Mouse (Mus musculus): ENCODE measurements at regions not wholly inside any gene's neighbourhood (a gene's known extent, or its start where the extent isn't known, plus 50 kb on each side); places are given as distances from the start of the nearest gene placed in this dataset.

GRCm38 (mm10) chr14:102686791-102687190 is 295.6 kb downstream of the Kctd12 start:
- no peak overlapping the region for H3K4me2 ChIP-seq
- H3K9ac ChIP-seq: no peak overlapping the region
- no peak overlapping the region for H3K27ac ChIP-seq
- H3K27me3 ChIP-seq (replicated peaks): no peaks in the 10 kb centered on the region
- H3K4me3 ChIP-seq (replicated peaks): no peak overlapping the region
- no peak for ATAC-seq (ENCODE audit: insufficient read depth, low FRiP score, low read depth)
- no peaks in the 10 kb centered on the region for H3K36me3 ChIP-seq
- no peaks in the 10 kb centered on the region for H3K4me1 ChIP-seq
- WGBS: 50% methylated on average over 1 of the region's 1 CpGs
- no peaks in the 10 kb centered on the region for H3K9me3 ChIP-seq

GRCm38 (mm10) chr14:102676582-102676981 is 305.9 kb downstream of the Kctd12 start:
- no peaks in the 10 kb centered on the region for H3K4me1 ChIP-seq
- H3K4me2 ChIP-seq: no peak overlapping the region
- no peak for ATAC-seq (ENCODE audit: insufficient read depth, low FRiP score, low read depth)
- H3K27me3 ChIP-seq (replicated peaks): no peaks in the 10 kb centered on the region
- H3K36me3 ChIP-seq: no peaks in the 10 kb centered on the region
- no peaks in the 10 kb centered on the region for H3K9me3 ChIP-seq
- H3K9ac ChIP-seq: no peak overlapping the region
- no peak overlapping the region for H3K27ac ChIP-seq
- 48% methylated on average over 5 of the region's 5 CpGs for WGBS
- H3K4me3 ChIP-seq (replicated peaks): no peak overlapping the region

GRCm38 (mm10) chr14:102674635-102675034 is 307.8 kb downstream of the Kctd12 start:
- no peak overlapping the region for H3K4me3 ChIP-seq (replicated peaks)
- no peaks in the 10 kb centered on the region for H3K4me1 ChIP-seq

GRCm38 (mm10) chr14:102673724-102674123 is 308.7 kb downstream of the Kctd12 start:
- H3K4me3 ChIP-seq (replicated peaks): no peak overlapping the region
- ATAC-seq (ENCODE audit: insufficient read depth, low FRiP score, low read depth): no peak
- WGBS: 91% methylated on average over 5 of the region's 5 CpGs

More at GRCm38 (mm10) chr14:102674635-102675034, 307.8 kb downstream of the Kctd12 start:
- H3K9me3 ChIP-seq: no peaks in the 10 kb centered on the region
- 82% methylated on average over 5 of the region's 5 CpGs for WGBS
- no peak for ATAC-seq (ENCODE audit: insufficient read depth, low FRiP score, low read depth)
- H3K9ac ChIP-seq: no peak overlapping the region
- no peak overlapping the region for H3K27ac ChIP-seq
- H3K27me3 ChIP-seq (replicated peaks): no peaks in the 10 kb centered on the region
- H3K4me2 ChIP-seq: no peak overlapping the region
- no peaks in the 10 kb centered on the region for H3K36me3 ChIP-seq

GRCm38 (mm10) chr14:102663240-102663639 is 319.2 kb downstream of the Kctd12 start:
- Histone ChIP-seq H3K27ac (no peak overlapping the region), H3K4me2 (no peak overlapping the region), H3K9ac (no peak overlapping the region), H3K4me1 (no peaks in the 10 kb centered on the region), H3K27me3 (replicated peaks) (no peaks in the 10 kb centered on the region), H3K4me3 (replicated peaks) (no peak overlapping the region), H3K9me3 (no peaks in the 10 kb centered on the region), H3K36me3 (no peaks in the 10 kb centered on the region)
- no peak for ATAC-seq (ENCODE audit: insufficient read depth, low FRiP score, low read depth)
- 63% methylated on average over 2 of the region's 2 CpGs for WGBS

More at GRCm38 (mm10) chr14:102673724-102674123, 308.7 kb downstream of the Kctd12 start:
- no peak overlapping the region for H3K4me2 ChIP-seq
- no peaks in the 10 kb centered on the region for H3K4me1 ChIP-seq
- H3K27me3 ChIP-seq (replicated peaks): no peaks in the 10 kb centered on the region
- no peak overlapping the region for H3K27ac ChIP-seq
- no peaks in the 10 kb centered on the region for H3K9me3 ChIP-seq
- H3K9ac ChIP-seq: no peak overlapping the region
- no peaks in the 10 kb centered on the region for H3K36me3 ChIP-seq

GRCm38 (mm10) chr14:102660351-102660750 is 322.1 kb downstream of the Kctd12 start:
- ATAC-seq (ENCODE audit: insufficient read depth, low FRiP score, low read depth): no peak
- 82% methylated on average over 11 of the region's 11 CpGs for WGBS
- Histone ChIP-seq H3K4me3 (replicated peaks) (no peak overlapping the region), H3K9ac (no peak overlapping the region), H3K27me3 (replicated peaks) (no peaks in the 10 kb centered on the region), H3K9me3 (no peaks in the 10 kb centered on the region), H3K4me1 (no peaks in the 10 kb centered on the region), H3K4me2 (no peak overlapping the region), H3K36me3 (no peaks in the 10 kb centered on the region), H3K27ac (no peak overlapping the region)

GRCm38 (mm10) chr14:102656235-102656634 is 326.2 kb downstream of the Kctd12 start:
- Histone ChIP-seq H3K4me2 (no peak overlapping the region), H3K4me3 (replicated peaks) (no peak overlapping the region), H3K4me1 (no peaks in the 10 kb centered on the region), H3K9me3 (no peaks in the 10 kb centered on the region), H3K27ac (no peak overlapping the region), H3K9ac (no peak overlapping the region), H3K27me3 (replicated peaks) (no peaks in the 10 kb centered on the region), H3K36me3 (no peaks in the 10 kb centered on the region)
- 74% methylated on average over 1 of the region's 1 CpGs for WGBS
- no peak for ATAC-seq (ENCODE audit: insufficient read depth, low FRiP score, low read depth)

- Histone ChIP-seq H3K4me1 (no peaks in the 10 kb centered on the region), H3K4me2 (no peak overlapping the region), H3K36me3 (no peaks in the 10 kb centered on the region), H3K9me3 (no peaks in the 10 kb centered on the region), H3K27ac (no peak overlapping the region), H3K9ac (no peak overlapping the region), H3K4me3 (replicated peaks) (no peak overlapping the region), H3K27me3 (replicated peaks) (no peaks in the 10 kb centered on the region)
- WGBS: 74% methylated on average over 2 of the region's 2 CpGs
- ATAC-seq (ENCODE audit: insufficient read depth, low FRiP score, low read depth): no peak
Measured at GRCm38 (mm10) chr14:102629601-102630000, 352.8 kb downstream of the Kctd12 start.

GRCm38 (mm10) chr14:102621546-102621945 is 360.9 kb downstream of the Kctd12 start:
- no peak overlapping the region for H3K27ac ChIP-seq
- no peak for ATAC-seq (ENCODE audit: insufficient read depth, low FRiP score, low read depth)

GRCm38 (mm10) chr14:102619056-102619455 is 363.4 kb downstream of the Kctd12 start:
- no peaks in the 10 kb centered on the region for H3K4me1 ChIP-seq
- ATAC-seq (ENCODE audit: insufficient read depth, low FRiP score, low read depth): no peak
- H3K9me3 ChIP-seq: no peaks in the 10 kb centered on the region
- H3K36me3 ChIP-seq: no peaks in the 10 kb centered on the region
- no peaks in the 10 kb centered on the region for H3K27me3 ChIP-seq (replicated peaks)
- H3K9ac ChIP-seq: no peak overlapping the region
- WGBS: 65% methylated on average over 4 of the region's 4 CpGs
- H3K4me3 ChIP-seq (replicated peaks): no peak overlapping the region
- no peak overlapping the region for H3K4me2 ChIP-seq
- H3K27ac ChIP-seq: no peak overlapping the region

More at GRCm38 (mm10) chr14:102621546-102621945, 360.9 kb downstream of the Kctd12 start:
- no peaks in the 10 kb centered on the region for H3K4me1 ChIP-seq
- no peak overlapping the region for H3K9ac ChIP-seq
- no peak overlapping the region for H3K4me2 ChIP-seq
- H3K9me3 ChIP-seq: no peaks in the 10 kb centered on the region
- no peaks in the 10 kb centered on the region for H3K36me3 ChIP-seq
- no peak overlapping the region for H3K4me3 ChIP-seq (replicated peaks)
- no peaks in the 10 kb centered on the region for H3K27me3 ChIP-seq (replicated peaks)

- Histone ChIP-seq H3K9ac (no peak overlapping the region), H3K4me2 (no peak overlapping the region), H3K9me3 (no peaks in the 10 kb centered on the region), H3K27me3 (replicated peaks) (no peaks in the 10 kb centered on the region), H3K36me3 (no peaks in the 10 kb centered on the region), H3K4me3 (replicated peaks) (no peak overlapping the region), H3K27ac (no peak overlapping the region), H3K4me1 (no peaks in the 10 kb centered on the region)
- no peak for ATAC-seq (ENCODE audit: insufficient read depth, low FRiP score, low read depth)
- WGBS: 69% methylated on average over 7 of the region's 7 CpGs
Measured at GRCm38 (mm10) chr14:102615588-102616309, 366.7 kb downstream of the Kctd12 start.

GRCm38 (mm10) chr14:102606055-102606454 is 376.4 kb downstream of the Kctd12 start:
- H3K36me3 ChIP-seq: no peaks in the 10 kb centered on the region
- H3K9ac ChIP-seq: no peak overlapping the region
- 68% methylated on average over 5 of the region's 5 CpGs for WGBS
- no peaks in the 10 kb centered on the region for H3K4me1 ChIP-seq
- H3K27ac ChIP-seq: no peak overlapping the region
- no peaks in the 10 kb centered on the region for H3K9me3 ChIP-seq
- H3K4me2 ChIP-seq: no peak overlapping the region
- ATAC-seq (ENCODE audit: insufficient read depth, low FRiP score, low read depth): no peak
- no peak overlapping the region for H3K4me3 ChIP-seq (replicated peaks)
- H3K27me3 ChIP-seq (replicated peaks): no peaks in the 10 kb centered on the region

- Histone ChIP-seq H3K9me3 (no peaks in the 10 kb centered on the region), H3K4me3 (replicated peaks) (no peak overlapping the region), H3K27ac (no peak overlapping the region), H3K4me2 (no peak overlapping the region), H3K4me1 (no peaks in the 10 kb centered on the region), H3K9ac (no peak overlapping the region), H3K27me3 (replicated peaks) (no peaks in the 10 kb centered on the region), H3K36me3 (no peaks in the 10 kb centered on the region)
- 78% methylated on average over 3 of the region's 3 CpGs for WGBS
- no peak for ATAC-seq (ENCODE audit: insufficient read depth, low FRiP score, low read depth)
Measured at GRCm38 (mm10) chr14:102594850-102595249, 387.6 kb downstream of the Kctd12 start.
